Mouse (Mus musculus) embryonic fibroblast, embryonic 13.5 days (primary cell): ENCODE results near the gene Tob2.

ENCODE experiments used
- CTCF ChIP-seq: IDR thresholded peaks from 2 replicates; pipeline ENCODE4 v1.5.1; 2011; ENCODE audit warnings: mild to moderate bottlenecking, control low read depth, low read length, moderate library complexity, borderline replicate concordance; ENCODE audit not compliant: insufficient read depth
- POLR2A ChIP-seq: IDR thresholded peaks from 2 replicates; pipeline ENCODE4 v1.6.1; 2011; ENCODE audit warnings: low read depth, mild to moderate bottlenecking, control low read depth, low read length, moderate library complexity

GRCm38 (mm10) chr15:81894002-81894401 is 35.4 kb upstream of the Tob2 start:
- no peak for TF ChIP-seq POLR2A
- no peak for TF ChIP-seq CTCF
